Mouse (Mus musculus) kidney, postnatal 14 days (tissue): ENCODE measurements at regions not wholly inside any gene's neighbourhood (a gene's known extent, or its start where the extent isn't known, plus 50 kb on each side); places are given as distances from the start of the nearest gene placed in this dataset.
A peak's percentile ranks its signal among the peaks of the same experiment; 100 is the strongest.

Experiments used
- DNase-seq: peaks from one replicate; pipeline ENCODE4 v3.0.0; 2022; ENCODE audit warnings: mixed read lengths

DNA sequence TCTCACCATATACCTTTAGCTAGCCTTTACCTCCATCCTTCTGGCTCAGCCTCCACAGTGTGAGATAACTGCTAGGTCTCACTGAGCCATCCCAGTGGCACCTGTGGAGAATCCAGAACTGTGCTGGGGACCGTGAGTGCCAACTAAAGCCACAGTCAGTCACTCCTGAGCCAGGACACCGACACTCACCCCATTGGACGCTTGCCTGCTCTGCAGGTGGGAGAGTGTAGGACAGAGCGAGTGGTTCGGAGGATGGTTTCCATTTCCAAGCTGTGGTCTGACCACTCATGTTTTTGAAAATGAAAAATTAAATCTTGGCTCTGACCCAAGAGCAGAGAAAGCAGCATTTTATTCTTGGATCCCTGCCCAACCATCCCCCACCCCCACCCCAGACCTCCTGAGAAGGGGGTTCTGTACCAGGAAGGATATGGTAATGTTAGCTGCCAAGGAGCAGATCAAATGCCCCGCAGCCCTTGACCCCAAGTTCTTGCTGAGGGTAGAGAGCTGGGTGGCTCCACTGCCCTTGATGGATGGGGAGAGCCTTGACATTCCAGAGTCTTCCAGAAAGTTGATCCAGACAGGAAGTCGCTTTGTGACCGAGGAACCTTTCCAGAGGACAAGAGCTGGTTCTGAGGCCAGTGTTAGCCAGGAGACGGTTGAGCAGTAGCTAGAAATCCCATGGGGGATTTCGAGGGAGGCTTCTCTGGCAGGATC, 83.3 kb upstream of the Smim23 start:
- DNase-seq, result peak; percentile 41

DNA sequence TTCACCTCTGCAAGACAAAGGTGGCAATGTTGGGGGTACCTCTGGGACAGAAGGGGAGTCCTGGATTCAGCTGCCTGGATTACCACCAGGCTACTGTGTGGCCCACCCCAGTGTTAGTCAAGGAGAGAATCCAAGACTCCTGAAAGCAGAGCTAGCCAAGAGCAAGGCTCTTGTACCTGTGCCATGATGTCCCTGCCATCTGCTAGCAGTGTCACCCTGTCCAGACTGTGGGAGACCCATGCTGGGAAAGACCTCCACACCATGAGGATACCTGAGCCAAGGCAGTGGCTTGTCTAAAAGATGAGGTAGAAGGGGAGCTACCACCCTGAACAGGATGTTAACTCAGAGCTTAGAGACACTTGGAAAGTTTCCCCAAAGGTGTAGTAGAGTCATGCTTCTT, 79.6 kb upstream of the Smim23 start:
- no peak for DNase-seq

DNA sequence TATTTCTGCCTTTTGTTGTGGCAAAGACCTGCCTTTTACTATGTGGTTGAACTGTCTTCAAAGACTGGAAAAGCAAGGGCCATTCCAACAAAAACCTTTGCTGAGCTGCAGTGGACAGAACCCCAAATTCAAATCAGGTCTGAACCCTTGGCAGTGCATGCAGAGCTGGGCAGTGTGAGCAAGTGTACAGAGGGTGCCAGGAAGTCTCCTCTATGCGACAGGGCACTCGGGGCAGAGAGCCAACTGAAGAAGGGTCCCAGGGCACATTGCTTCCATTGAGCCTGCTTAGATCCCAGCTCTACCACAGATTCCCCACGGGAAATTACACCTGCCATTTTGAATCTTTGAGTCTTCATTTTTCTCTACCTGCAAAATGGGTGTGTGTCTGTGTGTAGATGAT, 79.0 kb upstream of the Smim23 start:
- DNase-seq, result no peak

DNA sequence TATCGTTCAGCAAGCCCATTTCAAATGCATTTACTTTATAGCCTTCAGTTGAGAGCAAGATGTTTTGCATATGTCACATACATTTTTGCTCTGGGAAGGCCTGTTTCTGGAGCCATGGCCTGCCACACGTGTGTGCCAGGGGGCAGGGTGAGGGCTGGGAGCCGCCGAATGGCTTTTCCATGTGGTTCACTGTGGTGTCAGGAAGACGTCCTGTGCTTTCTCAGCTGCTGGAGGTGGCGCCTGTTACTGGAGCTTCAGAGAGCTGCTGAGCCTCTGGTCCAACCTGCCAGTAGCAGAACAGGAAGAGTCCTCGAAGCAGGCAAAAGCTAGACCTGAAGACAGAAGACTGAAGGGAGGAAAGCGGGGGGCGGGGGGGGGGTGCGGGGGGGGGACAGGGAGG, 78.5 kb upstream of the Smim23 start:
- DNase-seq, result no peak

DNA sequence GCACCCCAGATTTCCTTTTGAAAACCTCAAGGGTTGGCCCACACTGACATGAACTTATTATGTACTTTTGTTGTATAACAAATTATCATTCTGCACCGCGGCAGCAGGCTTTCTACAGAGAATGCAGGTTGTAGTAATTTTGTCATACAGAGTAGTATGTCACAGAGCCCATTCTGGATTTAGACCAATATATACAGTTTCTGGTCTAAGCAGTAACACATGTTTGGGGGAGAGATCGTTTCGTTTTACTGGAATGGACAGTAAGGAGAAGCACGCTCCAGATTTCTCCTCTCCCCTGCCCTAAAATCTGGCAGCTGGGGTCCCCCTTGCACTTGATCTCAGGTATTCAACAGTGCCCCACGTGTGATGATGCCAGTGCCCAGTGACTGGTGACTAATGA, 76.0 kb upstream of the Smim23 start:
- DNase-seq, result no peak

DNA sequence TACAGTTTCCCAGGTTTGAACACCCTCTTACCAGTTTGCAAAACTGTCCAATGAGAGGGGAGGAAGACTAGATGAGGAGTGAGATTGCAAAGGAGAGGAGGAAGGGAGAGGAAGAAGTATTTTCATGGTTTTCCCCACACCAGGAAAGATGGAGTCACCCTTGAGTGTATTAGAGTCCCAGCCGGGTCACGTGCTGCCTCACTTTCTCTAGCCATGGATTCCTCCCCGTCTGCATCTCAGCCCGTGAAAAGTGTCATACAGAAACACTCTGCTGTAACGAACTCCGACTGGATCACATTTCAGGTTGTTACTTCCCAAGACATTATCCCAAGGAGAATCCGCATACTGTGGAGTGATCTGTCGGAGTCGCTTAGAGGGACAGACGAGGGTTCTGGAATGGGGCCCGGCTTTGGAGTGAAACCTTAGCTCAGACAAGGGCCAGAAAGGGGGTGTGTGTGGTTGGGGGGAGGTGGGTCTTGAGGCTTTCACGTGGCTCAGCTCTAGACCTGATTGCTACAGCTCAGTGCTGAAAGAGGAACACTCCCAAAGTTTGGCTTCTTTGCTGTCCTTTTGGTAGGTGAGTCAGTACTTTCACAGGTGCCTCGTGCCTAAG, 75.3 kb upstream of the Smim23 start:
- no peak for DNase-seq

DNA sequence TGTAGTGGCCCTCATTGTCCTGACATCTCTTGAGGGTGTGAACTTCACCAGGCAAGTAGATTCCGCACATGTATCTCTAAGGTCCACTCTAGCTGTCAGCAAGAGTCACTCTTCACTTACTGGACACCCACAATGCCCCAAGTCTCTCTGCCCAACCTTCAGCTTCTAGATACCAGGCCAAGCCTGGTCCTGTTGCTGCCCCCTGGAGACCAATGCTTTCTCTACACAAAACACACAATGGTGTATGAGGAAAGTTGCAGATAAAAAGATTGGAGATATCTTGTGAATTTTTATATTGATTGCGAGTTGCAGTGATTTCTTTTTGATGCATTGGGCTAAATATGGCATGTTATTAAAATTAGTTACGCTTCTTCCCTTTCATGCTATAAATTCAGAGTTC, 71.0 kb upstream of the Smim23 start:
- DNase-seq, result no peak

DNA sequence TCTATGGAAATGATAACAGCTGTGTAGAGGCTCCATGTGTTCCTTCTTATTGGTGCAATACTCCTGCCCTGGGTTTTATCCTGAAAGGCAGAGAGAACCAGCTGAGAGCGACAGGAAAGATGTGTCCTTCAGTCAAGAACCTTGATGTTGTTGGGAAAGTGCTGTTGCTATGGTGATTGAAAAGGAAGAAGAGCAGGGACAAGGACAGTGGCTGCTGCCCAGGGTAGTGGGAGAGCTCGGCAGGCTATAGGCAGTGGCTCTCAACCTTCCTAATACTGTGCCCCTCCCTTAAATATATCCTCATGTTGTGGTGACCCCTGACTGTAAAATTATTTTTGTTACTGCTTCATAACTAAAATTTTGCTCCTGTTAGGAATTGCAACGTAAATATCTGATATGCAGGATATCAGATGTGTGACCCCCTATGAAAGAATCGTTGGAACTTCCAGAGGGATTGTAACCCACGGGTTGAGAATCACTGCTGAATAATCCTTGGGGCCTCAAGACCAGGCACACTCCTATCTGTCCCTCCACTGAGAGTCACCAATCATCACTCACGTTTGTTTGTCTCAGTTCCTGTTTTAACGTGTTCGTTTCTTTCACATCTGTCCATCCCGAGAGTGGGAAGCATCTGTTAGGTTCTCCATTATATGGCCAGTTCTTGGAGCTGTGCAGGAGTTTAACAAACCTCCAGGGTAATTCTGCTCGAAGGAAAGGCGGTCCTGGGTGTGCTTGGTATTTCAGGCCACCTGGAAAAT, 68.9 kb upstream of the Smim23 start:
- DNase-seq, result no peak

DNA sequence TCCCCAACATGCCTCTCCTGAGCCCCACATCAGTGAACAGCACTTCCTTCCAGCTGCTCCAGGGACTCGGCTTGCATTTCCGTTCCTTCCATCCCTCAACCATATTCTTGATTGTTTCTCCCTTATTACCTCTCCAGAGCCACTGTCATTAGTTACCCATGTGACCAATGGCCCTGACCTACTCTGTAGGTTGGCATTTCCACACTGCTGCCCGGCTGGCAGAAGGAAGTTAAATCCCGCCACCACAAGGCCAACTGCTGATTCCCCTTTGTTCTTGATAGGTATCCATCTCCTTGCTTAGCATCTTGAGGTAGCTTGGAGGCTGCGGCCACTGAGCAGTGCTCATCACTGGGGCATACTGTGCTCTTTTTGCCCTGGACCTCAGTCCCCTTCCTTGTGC, 68.1 kb upstream of the Smim23 start:
- no peak for DNase-seq

DNA sequence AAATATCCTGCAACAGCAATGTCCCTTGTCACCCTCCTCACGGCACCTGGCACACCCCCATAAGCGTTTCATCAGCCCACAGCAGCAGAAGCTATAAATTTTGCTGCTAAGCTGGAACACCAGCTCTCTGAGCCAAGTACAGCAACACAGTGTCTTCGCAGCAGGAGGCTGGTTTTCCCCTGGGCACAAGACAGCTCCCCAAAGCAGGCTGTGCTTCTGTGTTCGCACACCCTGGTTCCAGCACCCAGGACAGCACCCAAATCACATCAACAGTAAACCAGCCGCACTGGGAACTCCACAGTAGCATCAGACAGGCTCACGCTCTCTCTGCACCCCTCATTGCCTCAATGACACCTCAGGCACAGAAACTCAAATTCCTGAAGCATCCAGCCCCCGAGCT, 64.8 kb upstream of the Smim23 start:
- peak; percentile 10 for DNase-seq

DNA sequence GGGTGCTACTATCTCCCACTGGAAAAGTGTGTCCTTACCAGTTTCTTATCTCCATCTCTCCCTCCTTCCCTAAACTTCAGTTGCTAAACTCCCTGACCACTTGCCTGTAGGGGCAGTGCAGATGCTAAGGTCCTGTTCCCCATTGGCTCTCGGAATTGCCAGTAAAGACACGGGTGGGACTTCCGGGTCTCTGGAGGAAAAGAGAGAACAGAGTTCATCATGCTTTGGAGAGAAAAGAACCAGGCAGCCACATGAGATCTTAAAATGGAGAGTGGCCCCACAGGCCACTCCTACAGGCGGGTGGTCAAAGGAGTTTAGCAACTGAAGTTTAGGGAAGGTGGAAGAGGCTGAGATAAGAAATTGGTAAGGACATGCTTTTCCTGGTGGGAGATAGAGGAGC, 60.3 kb upstream of the Smim23 start:
- no peak for DNase-seq

DNA sequence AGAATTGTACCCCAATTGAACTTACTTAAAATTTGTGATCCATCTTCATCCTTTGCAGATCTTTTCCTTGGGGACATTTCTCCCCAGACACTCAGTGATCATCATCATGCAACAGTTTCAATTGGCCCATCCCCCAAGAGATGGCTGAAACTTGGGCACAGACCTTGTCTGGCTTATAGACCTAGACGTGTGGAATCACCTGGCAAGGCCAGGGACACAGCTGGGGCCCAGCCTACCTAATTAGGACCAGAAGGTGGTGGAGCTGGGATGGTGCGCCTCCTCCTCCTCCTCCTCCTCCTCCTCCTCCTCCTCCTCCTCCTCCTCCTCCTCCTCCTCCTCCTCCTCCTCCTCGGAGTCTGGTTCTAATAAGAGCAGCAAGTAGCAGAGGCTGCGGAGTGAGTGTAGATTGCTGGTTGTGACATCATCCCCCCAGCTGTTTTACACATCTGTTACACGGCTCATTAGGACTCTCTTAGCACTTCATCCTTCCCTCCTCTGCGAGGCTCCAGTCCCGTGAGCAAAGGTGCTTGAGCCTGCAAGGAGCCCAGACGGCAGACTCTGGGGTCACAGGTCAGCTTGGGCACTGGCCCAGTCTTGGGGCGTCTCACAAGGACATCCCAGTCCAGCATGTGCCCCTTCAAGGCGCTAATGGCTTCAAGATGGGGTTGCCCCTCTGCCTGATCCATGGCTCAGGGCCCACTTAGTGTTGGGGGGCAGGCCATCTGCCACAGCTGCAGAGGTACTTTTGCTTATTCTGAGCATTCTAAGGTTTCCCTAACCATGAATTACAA, 58.9 kb upstream of the Smim23 start:
- DNase-seq, result no peak

DNA sequence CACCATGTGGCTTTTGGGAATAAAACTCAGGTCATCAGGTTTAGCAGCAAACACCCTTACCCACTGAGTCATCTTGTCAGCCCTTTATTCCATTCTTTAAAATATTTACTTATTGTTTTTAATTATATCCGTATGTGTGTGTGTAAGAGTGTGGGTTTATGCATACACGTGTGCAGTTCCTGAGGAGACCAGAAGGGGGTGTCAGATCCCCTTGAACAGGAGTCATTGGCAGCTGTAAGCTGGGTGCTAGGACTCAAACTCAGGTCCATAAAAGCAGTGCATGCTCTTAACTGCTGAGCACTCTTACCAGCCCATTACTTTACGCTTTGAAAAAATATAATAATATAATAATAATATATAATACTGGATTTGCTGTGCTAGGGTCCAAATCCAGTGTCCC, 54.6 kb upstream of the Smim23 start:
- DNase-seq, result no peak
